ENCODE assay signal across 8 mouse cellular contexts in genomic region chr8:106149801-106150652, GRCm38 (mm10). TPM values are rescaled to one million over a fixed set of nuclear protein-coding genes. Genes with fewer than 3 reads are reported as not detected.
DNase-seq lines count a peak whose midpoint lies in the region; ATAC-seq lines count a peak whose summit lies in the region.

Gene Pla2g15, plus strand, starts transcription at chr8:106150399.

- peaks cover 7% of the 10 kb centered on the region; the same call in 1 of the 2 replicates for H3K4me1 ChIP-seq in intestine, embryonic 14.5 days (replicated peaks; ENCODE audit: control insufficient read depth, insufficient read depth, low read length)

- peaks cover 8% of the 10 kb centered on the region; the same call in 1 of the 2 replicates for H3K36me3 ChIP-seq in intestine, embryonic 14.5 days (ENCODE audit: control insufficient read depth, insufficient read depth, low read length)

- peak within 1 kb of the TSS; percentile 16; the same call in 1 of the 2 replicates for H3K27ac ChIP-seq in intestine, embryonic 14.5 days (ENCODE audit: low read depth)

- WGBS in intestine, embryonic 14.5 days, result 2% methylated on average over 38 of the region's 38 CpGs

- ATAC-seq in intestine, embryonic 14.5 days (replicated peaks; ENCODE audit: low FRiP score, low TSS enrichment, low read depth), result peak; percentile 96
- peak; percentile 99 for ATAC-seq in megakaryocyte-erythroid progenitor cell, adult 5-6 weeks (replicated peaks; ENCODE audit: low FRiP score, low TSS enrichment, poor library complexity, severe bottlenecking)

- H3K9ac ChIP-seq in intestine, embryonic 14.5 days (ENCODE audit: low read length), result peak within 1 kb of the TSS; percentile 62

- H3K27me3 ChIP-seq in intestine, embryonic 14.5 days (replicated peaks; ENCODE audit: control insufficient read depth, insufficient read depth, low read length), result no peaks in the 10 kb centered on the region

- no peaks in the 10 kb centered on the region for H3K9me3 ChIP-seq in intestine, embryonic 14.5 days (ENCODE audit: control insufficient read depth, low read length)

- peak within 1 kb of the TSS; percentile 75 for H3K4me3 ChIP-seq in intestine, embryonic 14.5 days (ENCODE audit: low read depth, low read length)

- intact Hi-C loops in left cerebral cortex, postnatal 14 days (cut with DNase I), result loop anchor here (5.0 kb wide), 1 partner anchor 47 kb away; no protein-coding TSS in a partner anchor

- peak; percentile 96 for DNase-seq in adrenal gland, adult 2 months
- DNase-seq in embryo, embryonic 11 days, result peak; percentile 96
- DNase-seq in gastrocnemius, postnatal 25 days, result peak; percentile 91
- peak; percentile 95 for DNase-seq in intestine, embryonic 14.5 days (ENCODE audit: low spot score)
- DNase-seq in left cerebral cortex, postnatal 14 days (ENCODE audit: low spot score in 2 of 2), result peak; percentile 94
- peak; percentile 92 for DNase-seq in right cerebral cortex, postnatal 14 days
- DNase-seq in urinary bladder, postnatal 25 days (ENCODE audit: low spot score), result peak; percentile 82

- peak within 1 kb of the TSS; percentile 74 for H3K4me2 ChIP-seq in intestine, embryonic 14.5 days (ENCODE audit: low read length)

RNA-seq across cellular contexts. Expression of gene Pla2g15, which starts in this region (rescaled TPM):
- 10 to 100 TPM; 21.9 to 38.8 TPM for total RNA-seq in adrenal gland, adult 2 months (2021)
- polyA plus RNA-seq in adrenal gland, adult 2 months (2012; rRNA removed), result 21.9 and 22.1 TPM in 2 replicates
- 1 to 10 TPM; 2.9 to 3.8 TPM for total RNA-seq in gastrocnemius, postnatal 25 days (2021)
- polyA plus RNA-seq in intestine, embryonic 14.5 days (2014; fragmentation: Nextera tagmentation; extraction: Ambion mirVana), result 4.1 and 5.0 TPM in 2 replicates
- total RNA-seq in left cerebral cortex, postnatal 14 days (2021), result 10 to 100 TPM; 23.0 to 25.3 TPM
- total RNA-seq in megakaryocyte-erythroid progenitor cell, adult 5-6 weeks (2014; fragmentation: Nextera tagmentation), result 2.7 and 3.2 TPM in 2 replicates
- total RNA-seq in megakaryocyte-erythroid progenitor cell, adult 5-6 weeks (2017), result 0.84 and 3.2 TPM in 2 replicates

Comparison
In these comparisons a context has a peak if more than half of its experiments do, and no peak if none do; other contexts are left out.
1. Peak in every context shown above with its lines: DNase-seq, ATAC-seq, H3K4me3 ChIP-seq and H3K27ac ChIP-seq.
2. RNA of gene Pla2g15 (total RNA-seq): 21.9 to 38.8 TPM in adrenal gland, adult 2 months and 23.0 to 25.3 TPM in left cerebral cortex, postnatal 14 days; 2.9 to 3.8 TPM in gastrocnemius, postnatal 25 days and 0.84 to 3.2 TPM in megakaryocyte-erythroid progenitor cell, adult 5-6 weeks; every median in the first group is over 4 times any median in the second.